Mouse (Mus musculus): ENCODE results near the gene Prkrip1.
"Not testable (repeated sequence)": the region's sequence is repeated elsewhere in the genome, so short reads cannot be mapped to it uniquely, and the experiment has no call there.

Gene Prkrip1

GRCm38 (mm10) chr5:136211341-136212102, 12.8 kb upstream of the Prkrip1 start:
- not testable (repeated sequence) for DNase-seq (ENCODE audit: low spot score)

DNA sequence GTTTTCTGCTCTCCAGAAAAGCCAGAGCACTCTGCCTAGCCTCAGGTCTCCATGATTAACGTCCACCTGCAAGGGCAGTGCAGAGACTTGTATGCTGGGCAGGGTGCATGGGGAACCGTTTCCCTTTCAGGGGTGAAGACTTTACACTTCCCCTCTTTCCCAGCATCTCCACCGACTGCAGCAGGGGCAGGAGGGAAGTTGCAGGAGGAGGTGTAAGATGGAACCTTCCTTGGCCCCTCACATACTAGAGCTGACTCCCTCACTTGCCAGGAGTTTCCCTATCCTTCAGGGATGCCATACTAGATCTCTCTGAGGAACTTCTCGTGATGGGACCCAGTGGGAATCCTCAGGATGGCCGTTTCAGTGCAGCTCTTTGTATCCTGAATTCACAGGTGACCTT, 11.8 kb upstream of the Prkrip1 start:
- DNase-seq (ENCODE audit: low spot score), result no peak

- DNase-seq (ENCODE audit: low spot score), result peak; percentile 23
Observed at GRCm38 (mm10) chr5:136201832-136202231, 3.1 kb upstream of the Prkrip1 start.

GRCm38 (mm10) chr5:136199526-136199925, 763 bp upstream of the Prkrip1 start:
- peak; percentile 15 for DNase-seq (ENCODE audit: low spot score)

DNA sequence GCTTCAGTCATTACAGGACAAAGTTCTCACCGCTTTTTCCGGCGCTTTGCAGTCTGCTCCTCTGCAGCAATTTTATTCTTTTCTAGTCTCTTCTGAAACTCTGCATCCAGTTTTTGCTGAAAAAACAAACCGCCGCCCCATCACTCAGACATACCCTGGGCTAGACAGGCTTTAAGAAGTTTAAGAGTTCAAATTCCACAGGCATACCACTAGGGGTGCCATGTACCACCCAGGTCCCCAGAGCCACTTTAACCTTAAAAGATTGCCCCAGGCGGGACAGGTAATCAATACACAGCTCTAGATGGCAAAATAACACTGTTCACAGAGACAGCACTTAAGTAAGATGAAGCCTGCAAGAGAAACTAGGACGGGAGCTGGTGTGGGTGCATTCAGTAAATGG, 6.9 kb downstream of the Prkrip1 start:
- no peak for DNase-seq (ENCODE audit: low spot score)

DNA sequence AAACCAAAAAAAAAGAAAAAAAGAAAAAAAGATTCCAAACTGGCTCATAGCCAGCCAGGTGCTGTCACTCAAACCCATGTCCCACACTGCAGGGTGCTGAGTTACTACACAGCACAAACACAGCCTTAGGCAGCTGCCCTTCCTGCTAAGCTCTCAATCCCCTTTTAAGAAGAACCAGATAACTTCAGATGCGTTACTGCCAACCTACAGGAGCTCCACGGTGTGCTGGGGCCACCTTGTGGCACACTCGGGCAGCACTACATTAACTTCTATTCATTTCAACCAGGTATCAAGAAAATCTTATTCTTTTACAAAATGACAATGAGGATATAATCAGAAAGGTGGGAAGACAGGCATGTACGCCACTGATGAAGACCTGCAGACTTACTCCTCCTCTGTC, 12.0 kb downstream of the Prkrip1 start:
- peak; percentile 34 for DNase-seq (ENCODE audit: low spot score)

- DNase-seq (ENCODE audit: low spot score), result no peak
Observed at GRCm38 (mm10) chr5:136183766-136184165, 15.0 kb downstream of the Prkrip1 start.

GRCm38 (mm10) chr5:136182830-136183229, 15.9 kb downstream of the Prkrip1 start:
- no peak for DNase-seq (ENCODE audit: low spot score)

DNA sequence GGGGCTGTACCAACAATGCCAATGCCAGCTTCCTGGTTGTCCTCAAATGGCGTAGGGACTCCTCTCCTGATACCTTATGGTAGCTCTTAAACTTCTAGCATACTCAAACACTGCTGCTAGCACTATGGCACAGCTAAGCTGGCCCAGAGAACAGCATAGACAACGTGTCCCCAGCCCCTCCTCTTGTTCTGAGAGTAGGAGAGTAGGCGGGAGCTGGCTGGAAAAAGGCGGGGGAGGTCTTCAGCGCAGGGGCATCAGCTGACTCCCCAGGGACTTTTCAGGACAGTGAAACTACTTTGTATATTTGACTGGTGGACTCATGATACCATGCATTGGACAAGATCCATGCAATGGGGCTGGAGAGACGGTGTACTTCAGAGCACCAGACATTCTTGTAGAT, 16.7 kb downstream of the Prkrip1 start:
- no peak for DNase-seq (ENCODE audit: low spot score)

DNA sequence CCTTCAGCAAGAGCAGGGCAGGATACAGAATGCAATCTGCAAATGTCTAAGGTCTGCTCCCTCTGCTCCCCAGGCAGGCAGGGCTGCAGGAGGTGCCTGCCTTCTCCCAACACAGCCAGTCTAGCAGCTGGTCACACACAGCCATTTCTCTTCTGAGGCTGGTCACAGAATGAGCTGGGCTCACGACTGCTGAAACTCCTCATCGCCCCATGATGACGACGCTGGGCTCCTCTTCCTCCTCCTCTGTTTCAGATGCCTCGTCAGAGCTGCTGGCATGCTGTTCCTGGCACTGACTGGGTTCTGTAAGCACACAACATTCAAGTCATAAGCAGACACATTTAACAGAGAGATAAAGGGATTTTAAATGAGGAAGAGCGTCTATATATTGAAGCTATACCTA, 17.6 kb downstream of the Prkrip1 start:
- DNase-seq (ENCODE audit: low spot score), result no peak

- DNase-seq (ENCODE audit: low spot score), result no peak
Observed at GRCm38 (mm10) chr5:136179594-136179993, 19.2 kb downstream of the Prkrip1 start.

- DNase-seq (ENCODE audit: low spot score), result peak; percentile 53
Observed at GRCm38 (mm10) chr5:136173606-136174463, 24.9 kb downstream of the Prkrip1 start.

DNA sequence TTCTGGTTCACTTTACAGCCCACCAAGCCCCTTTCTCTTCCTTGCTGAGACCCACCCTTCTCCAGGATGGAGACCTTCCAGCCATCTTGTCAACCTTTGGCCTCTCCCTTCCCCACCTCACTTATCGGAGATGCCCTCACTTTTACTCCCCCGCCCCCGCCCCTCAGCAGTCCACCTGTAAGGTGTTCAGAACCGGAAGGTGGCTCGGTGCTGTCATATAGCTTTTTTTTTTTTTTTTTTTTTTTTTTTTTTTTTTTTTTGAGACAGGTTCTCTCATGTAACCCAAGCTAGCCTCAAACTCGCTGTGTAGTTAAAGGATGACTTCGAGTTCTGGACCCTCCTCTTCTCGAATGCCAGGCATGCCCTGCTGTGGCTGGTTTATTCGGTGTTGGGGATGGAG, 25.8 kb downstream of the Prkrip1 start:
- DNase-seq (ENCODE audit: low spot score), result no peak

DNA sequence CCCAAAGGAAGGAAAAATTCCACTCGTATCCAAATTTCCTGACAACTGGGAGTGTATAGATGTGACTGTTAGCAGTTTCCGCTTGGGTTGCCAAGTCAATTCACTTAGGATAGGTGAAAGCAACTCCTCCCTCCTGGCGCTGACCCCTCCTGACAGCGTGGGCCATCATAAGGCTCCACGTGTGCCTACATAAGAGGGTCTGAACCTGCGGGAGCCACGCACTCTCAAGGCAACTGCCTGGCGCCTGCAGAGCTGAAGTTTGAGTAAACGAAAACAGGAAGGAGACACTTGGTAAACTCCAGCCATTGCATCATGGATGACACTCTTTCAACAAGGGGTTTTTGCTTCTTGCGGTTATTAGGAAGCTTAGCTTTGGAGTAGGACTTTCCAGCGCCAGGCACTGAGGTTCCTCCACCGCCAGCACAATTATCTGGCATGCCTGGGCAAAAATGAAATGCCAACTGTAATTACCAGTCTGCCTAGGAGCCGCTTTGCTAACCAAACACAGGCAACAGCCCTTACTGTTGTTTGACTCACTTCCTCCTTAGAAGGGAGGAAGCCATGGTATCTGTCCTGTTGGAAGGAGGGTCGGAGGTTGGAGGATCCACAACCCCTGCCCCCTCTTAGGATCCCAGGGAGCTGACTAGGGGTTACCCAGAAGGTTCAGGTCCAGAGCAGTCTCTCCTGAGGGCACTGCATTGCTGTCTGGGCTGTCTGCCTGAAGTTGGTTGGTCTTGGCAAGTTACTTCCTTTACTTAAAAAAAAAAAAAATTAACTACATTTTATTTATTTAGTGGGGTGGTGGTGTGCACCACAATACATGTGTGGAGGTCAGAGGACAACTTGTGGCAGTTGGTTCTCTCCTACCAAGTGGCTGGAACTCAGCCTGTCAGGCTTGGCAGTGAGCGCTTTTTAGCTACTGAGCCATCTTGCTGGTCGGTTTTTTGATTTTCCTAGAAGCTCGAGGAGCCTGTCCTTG, 27.1 kb downstream of the Prkrip1 start:
- DNase-seq (ENCODE audit: low spot score), result no peak

- DNase-seq (ENCODE audit: low spot score), result peak; percentile 73
Observed at GRCm38 (mm10) chr5:136170512-136171362, 28.0 kb downstream of the Prkrip1 start, which contains the start of gene Orai2. Gene Orai2 (minus strand): TSS chr5:136170713.

DNA sequence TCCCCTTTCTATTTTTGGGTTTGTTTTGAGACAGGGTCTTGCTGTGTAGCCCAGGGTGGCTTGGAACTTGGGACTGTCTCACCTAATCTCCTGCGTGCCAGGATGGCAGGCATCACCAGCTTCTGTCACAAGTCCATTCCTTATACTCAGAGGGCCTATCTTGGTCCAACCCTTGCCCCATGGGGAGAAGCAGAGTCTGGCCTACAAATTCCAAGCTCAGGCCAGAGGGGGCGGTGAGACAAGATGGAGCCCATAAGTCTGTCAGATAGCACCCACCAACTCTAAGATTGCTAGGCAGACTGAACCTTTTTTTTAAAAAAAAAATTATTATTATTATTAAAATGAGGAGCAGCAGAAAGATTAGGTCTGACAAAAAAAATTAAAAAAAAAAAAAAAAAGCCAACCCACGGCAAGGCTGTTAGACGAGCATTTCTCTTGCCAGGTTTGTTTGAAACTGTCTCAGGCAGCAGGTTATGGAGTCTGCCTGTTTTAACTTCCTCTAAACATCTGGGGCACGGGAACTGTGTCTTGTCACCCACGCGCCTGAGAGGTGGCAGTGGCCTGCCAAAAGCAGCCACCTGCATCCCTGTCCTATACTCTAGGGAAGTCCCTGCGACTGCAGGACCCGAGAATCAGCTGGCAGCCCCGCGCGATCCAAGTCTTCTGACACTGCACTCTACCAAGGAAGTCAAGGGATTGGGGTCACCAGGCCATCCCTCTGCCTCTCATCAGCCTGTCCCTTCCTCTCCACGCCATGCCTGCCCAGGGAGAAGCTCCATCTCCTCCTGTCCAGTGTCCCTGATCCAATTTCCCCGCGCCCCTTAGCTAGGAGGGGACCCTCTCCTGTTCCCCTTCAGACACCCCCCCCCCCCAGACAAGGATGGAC, 28.9 kb downstream of the Prkrip1 start:
- peak; percentile 17 for DNase-seq (ENCODE audit: low spot score)

- DNase-seq (ENCODE audit: low spot score), result no peak
Observed at GRCm38 (mm10) chr5:136168071-136168470, 30.7 kb downstream of the Prkrip1 start.

GRCm38 (mm10) chr5:136167296-136167695, 31.5 kb downstream of the Prkrip1 start:
- DNase-seq (ENCODE audit: low spot score), result no peak

DNA sequence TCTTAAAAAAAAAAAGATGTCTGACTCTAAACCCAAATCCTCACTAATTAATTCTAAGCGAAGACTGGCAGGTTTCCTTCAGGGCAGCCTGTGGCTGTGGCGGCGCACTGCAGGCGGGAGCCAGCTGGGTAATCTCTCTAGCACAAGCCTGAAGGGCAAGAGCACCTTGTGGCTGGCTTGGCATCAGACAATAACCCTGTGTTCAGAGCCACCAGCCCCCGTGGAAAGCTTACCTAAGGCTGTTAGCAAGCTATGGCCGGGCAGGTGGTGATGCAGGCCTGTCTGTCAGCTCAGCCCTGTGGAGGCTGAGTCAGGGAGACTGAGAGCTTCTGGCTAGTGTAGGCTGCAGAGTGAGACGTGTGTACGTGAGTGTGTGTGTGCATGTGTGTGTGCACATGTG, 33.5 kb downstream of the Prkrip1 start:
- DNase-seq (ENCODE audit: low spot score), result no peak

Measured in ovary, postnatal 36 days (tissue).